Mouse (Mus musculus) megakaryocyte, embryonic 14.5 days (primary cell): ENCODE results near the gene Myo1d. TPM values are rescaled to one million over a fixed set of nuclear protein-coding genes. Genes with fewer than 3 reads are reported as not detected.

Source experiments
- H3K27me3 ChIP-seq: replicated peaks from 2 replicates; pipeline ENCODE3; 2012; ENCODE audit warnings: inconsistent platforms
- H3K36me3 ChIP-seq: replicated peaks from 2 replicates; pipeline ENCODE3; 2012; ENCODE audit warnings: low read length, inconsistent platforms, mixed read lengths
- H3K4me1 ChIP-seq: 2 replicates; pipeline ENCODE4 v1.6.1; 2012; ENCODE audit warnings: inconsistent platforms
- H3K4me3 ChIP-seq: replicated peaks from 2 replicates; pipeline ENCODE3; 2012; ENCODE audit warnings: moderate library complexity, mild to moderate bottlenecking, inconsistent platforms
- H3K9me3 ChIP-seq: 2 replicates; pipeline ENCODE4 v1.6.1; 2012; ENCODE audit warnings: inconsistent platforms
- FLI1 ChIP-seq: IDR thresholded peaks from 2 replicates; pipeline ENCODE4 v1.6.1; 2012; ENCODE audit warnings: low read length, inconsistent platforms, mixed read lengths
- GATA1 ChIP-seq: IDR thresholded peaks from 3 replicates; pipeline ENCODE4 v1.6.1; 2012; ENCODE audit warnings: mixed read lengths, low read length, inconsistent platforms, borderline replicate concordance
- polyA plus RNA-seq: library from polyadenylated mRNA; stranded (reverse); fragments of >175 nt; gene quantifications from 2 replicates; pipeline ENCODE4 v1.2.3, GENCODE M21; 2012; ENCODE audit warnings: low replicate concordance; ENCODE audit not compliant: insufficient read depth

The Myo1d gene
- polyA plus RNA-seq, 1 experiment = 1.1 TPM

DNA sequence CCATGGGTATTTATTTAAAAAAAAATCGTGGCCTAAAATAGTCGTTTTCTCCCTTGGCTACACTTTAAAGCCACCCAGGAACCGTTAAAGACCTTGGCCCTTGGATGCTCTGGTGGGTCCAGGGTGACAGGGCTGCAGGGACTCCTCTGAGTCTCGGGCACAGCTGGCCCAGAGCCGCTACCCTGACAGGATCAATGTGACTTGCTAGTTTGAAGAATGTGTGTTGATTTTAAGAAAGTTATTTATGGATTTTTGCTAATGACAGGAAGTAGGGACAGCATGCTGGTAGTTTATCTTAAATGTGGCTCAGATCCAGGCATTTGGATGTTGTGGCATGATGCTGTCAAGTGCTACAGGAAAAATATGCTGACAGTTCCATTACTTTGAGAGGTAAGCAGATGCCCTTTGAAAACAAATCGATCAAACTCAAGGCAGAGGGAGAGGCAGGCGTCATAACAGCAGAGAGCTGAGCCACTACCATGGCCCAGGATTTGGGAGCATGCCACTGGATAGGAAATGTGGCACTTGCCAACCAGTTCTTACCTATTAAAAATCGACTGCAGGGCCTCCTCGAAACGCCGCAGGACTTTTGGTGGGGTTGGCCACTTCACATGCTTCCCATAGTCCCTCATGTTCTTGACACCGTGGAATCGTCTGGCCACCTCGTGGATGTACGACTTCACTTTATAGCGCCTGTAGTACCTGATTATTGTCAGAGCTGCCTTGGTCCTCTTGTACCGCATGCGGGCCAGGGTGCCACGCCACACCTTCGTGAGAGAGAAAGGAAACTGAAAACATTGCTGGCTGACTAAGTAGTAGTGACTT is 178.6 kb downstream of the Myo1d start:
- Histone ChIP-seq H3K27me3 (peaks cover 49% of the 10 kb centered on the region), H3K4me1 (peaks cover 22% of the 10 kb centered on the region), H3K4me3 (no peak overlapping the region), H3K9me3 (no peaks in the 10 kb centered on the region), H3K36me3 (no peaks in the 10 kb centered on the region)
- TF ChIP-seq GATA1 (no peak), FLI1 (no peak)

DNA sequence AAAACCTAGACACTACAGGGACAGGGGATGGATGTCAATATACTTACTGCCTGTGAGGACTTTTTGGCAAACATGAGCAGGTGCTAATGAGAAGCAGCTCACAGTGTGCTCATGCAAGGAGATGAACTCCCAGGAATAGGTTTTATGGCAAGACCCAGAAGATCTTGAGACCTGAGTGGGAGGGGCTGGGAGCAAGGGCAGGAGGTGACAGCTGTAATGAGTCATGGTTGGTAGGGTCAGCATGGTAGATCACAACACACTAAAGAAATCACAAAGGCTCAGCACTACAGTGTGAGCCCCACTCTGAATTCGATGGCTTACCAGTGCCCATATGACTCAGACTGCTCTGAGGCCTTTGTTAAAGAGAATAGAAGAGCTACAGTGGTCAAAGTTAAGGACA is 184.3 kb downstream of the Myo1d start:
- Histone ChIP-seq H3K27me3 (peaks cover 8% of the 10 kb centered on the region), H3K4me1 (no peaks in the 10 kb centered on the region), H3K4me3 (no peak overlapping the region), H3K9me3 (peaks cover 4% of the 10 kb centered on the region), H3K36me3 (no peaks in the 10 kb centered on the region)
- TF ChIP-seq GATA1 (no peak), FLI1 (no peak)

DNA sequence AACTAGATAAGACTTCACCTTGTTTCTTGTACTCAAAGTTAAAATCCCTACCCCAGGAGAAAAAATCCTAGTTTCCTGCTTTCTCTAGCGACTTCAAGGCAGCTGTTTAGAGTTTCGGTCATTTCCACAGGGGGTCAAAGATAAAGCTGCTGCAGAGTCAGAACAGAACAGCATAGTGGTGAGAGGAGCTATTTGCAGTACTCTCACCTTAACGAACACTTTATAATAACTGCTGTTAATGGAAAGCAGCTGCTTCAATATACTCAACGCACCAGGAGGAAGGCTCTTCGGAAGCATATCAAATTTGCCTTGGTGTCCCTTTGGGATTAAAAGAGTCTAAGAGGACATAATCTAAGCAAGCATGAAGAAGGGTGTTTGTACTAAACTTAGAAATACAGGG is 190.4 kb downstream of the Myo1d start:
- H3K36me3 ChIP-seq = no peaks in the 10 kb centered on the region

DNA sequence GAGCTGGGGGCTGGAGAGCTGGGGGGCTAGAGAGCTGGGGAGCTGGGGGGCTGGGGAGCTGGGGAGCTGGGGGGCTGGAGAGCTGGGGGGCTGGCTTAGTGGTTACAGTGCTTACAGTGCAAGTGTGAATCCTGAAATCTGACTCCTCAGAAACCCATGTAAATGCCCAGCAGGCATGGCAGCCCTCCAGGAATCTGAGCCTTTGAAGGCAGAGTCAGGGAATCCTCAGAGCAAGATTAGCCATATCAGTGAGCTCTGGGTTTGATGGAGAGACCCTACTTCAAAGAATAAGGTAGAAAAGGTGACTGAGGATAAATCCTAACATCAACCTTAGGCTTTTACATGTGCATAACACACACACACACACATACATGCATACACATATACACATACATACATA is 194.1 kb downstream of the Myo1d start:
- Histone ChIP-seq H3K9me3 (no peaks in the 10 kb centered on the region), H3K4me3 (no peak overlapping the region), H3K36me3 (no peaks in the 10 kb centered on the region), H3K27me3 (peaks cover 15% of the 10 kb centered on the region), H3K4me1 (no peaks in the 10 kb centered on the region; the same call in 1 of the 2 replicates)
- TF ChIP-seq FLI1 = no peak
- TF ChIP-seq GATA1 = no peak

More for the DNA sequence above, 190.4 kb downstream of the Myo1d start:
- no peak overlapping the region for H3K4me3 ChIP-seq
- no peak for TF ChIP-seq FLI1
- TF ChIP-seq GATA1 = no peak
- peaks cover 4% of the 10 kb centered on the region for H3K9me3 ChIP-seq
- peaks cover 2% of the 10 kb centered on the region for H3K27me3 ChIP-seq
- no peaks in the 10 kb centered on the region for H3K4me1 ChIP-seq

DNA sequence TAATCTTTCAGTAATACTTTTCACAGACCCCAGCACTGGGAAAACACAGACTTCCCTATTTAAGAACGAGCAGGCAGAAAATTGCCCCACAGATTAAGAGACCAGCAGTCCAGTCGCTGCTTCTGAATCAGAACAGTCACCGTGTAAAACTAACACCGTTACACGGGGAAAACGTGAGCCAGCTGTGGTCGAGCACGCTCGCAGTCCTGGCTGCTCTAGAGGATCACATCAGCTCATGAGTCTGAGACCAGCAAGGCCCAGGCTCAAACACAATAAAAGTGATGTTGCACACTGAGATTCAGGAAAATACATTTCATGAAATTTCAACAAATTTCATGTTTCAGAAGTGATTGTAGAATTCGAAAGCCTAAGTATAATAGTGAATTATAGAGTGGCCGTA is 194.6 kb downstream of the Myo1d start:
- no peak overlapping the region for H3K4me3 ChIP-seq
- H3K9me3 ChIP-seq = no peaks in the 10 kb centered on the region
- H3K36me3 ChIP-seq = no peaks in the 10 kb centered on the region
- no peak for TF ChIP-seq FLI1
- TF ChIP-seq GATA1 = no peak
- H3K4me1 ChIP-seq = no peaks in the 10 kb centered on the region; the same call in 1 of the 2 replicates
- H3K27me3 ChIP-seq = peaks cover 17% of the 10 kb centered on the region

DNA sequence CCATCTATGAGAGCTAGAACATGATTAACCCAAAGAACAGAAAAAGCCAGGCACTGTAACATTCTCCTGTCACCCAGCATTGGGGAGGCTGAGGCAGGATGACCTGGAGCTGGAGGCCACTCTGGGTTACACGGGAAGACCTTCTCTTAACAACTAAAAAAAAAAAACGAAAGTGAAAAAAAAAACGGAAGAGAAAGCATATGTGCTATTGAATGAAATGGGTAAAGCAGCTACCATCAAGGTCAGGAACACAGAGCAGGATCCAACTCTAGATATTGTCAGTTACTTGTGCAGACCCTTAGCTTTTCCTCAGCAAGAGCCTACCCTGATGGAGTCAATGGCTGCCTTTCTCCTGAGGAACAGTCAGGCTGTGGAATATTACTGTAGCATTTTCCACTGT is 199.3 kb downstream of the Myo1d start:
- no peaks in the 10 kb centered on the region; the same call in 1 of the 2 replicates for H3K4me1 ChIP-seq
- TF ChIP-seq GATA1 (no peak), FLI1 (no peak)
- H3K27me3 ChIP-seq = peaks cover 22% of the 10 kb centered on the region
- H3K9me3 ChIP-seq = no peaks in the 10 kb centered on the region
- H3K4me3 ChIP-seq = no peak overlapping the region
- no peaks in the 10 kb centered on the region for H3K36me3 ChIP-seq

DNA sequence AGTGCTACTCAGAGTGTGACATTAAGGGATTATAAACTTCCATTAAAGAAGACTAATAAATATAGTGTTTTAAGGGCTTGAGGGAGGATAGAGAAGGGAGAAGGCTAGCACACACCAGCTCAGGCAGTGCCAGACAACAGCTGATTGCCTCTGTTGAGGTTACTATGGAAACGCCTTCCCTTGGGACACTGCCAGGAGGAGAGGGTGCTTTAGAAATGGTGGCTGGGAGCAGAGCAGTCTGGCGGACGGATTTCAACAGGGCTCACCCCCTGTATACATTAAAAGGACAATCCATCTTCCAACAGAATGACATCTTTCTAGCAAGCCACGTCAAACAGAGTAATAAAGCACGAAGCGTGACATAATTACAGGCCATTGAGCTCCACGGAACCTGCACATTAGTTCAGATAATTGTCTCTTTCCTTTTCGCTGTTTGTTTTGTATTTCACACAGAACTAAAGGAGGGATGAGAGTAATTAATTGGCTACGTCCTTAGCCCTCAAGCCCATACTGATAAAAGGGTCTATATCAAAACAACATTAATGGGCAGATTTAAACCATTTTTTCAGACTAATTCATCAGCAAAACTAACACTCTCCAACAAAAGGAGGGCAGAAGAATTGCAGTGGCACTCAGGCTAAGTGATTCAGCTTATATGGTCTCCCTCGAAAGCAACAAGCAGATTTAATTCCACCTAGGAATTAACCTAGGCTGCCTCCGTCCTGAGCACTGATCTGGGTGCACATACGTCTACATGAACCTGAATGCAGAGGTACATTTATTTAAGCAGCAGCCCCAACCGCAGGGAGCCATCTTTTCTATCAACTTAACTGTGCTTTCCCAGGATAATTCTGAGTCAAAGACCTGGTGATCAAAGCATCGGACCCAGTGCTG is 201.8 kb downstream of the Myo1d start:
- Histone ChIP-seq H3K27me3 (peaks cover 25% of the 10 kb centered on the region), H3K4me3 (no peak overlapping the region), H3K36me3 (no peaks in the 10 kb centered on the region), H3K9me3 (no peaks in the 10 kb centered on the region), H3K4me1 (no peaks in the 10 kb centered on the region; the same call in 1 of the 2 replicates)
- no peak for TF ChIP-seq FLI1
- no peak for TF ChIP-seq GATA1

DNA sequence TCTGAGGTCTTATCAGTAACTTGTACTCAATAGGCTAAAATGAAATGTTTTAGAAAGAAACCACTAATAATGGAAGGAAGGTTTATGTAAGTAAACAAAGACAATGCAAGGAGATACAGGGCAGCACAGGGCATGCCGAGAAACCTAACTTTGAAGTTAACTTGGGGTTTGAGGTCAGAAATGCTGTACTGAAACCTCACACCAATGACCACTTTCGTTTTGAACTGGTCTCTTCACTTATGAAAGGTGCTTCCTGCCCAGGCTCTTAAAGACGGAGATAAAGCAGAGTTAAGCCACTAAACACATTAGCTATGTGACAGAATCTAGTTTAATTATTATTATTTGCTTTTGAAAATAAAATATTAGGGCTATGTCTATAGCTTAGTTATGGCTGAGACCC is 204.0 kb downstream of the Myo1d start:
- TF ChIP-seq GATA1 = no peak
- TF ChIP-seq FLI1 = no peak
- Histone ChIP-seq H3K4me3 (peak overlapping the region; percentile 4), H3K9me3 (no peaks in the 10 kb centered on the region), H3K36me3 (no peaks in the 10 kb centered on the region), H3K4me1 (no peaks in the 10 kb centered on the region; the same call in 1 of the 2 replicates), H3K27me3 (peaks cover 18% of the 10 kb centered on the region)

DNA sequence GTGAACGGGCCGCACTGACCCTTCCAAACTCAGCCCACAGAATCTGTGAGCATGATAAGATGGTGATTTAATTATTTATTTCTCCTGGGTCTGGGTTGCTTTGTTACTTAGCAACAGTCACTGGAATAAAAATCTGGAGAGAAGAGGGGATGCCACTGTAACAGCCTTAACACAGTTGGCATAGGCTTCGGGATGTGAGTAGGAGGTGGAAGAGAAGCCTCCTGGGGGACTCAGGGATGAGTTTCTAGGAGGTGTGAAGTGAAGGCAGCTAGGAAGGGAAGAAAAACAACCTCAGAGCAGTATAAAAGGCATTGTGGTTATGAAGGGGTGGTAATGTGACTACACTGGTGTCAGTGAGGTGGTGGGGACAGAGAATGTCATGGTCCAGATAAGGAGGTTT is 213.5 kb downstream of the Myo1d start:
- Histone ChIP-seq H3K27me3 (peaks cover 45% of the 10 kb centered on the region), H3K4me1 (peaks cover 7% of the 10 kb centered on the region; the same call in 1 of the 2 replicates)
- no peak for TF ChIP-seq GATA1
- TF ChIP-seq FLI1 = no peak

More for the DNA sequence above, 213.5 kb downstream of the Myo1d start:
- no peak overlapping the region for H3K4me3 ChIP-seq
- H3K36me3 ChIP-seq = no peaks in the 10 kb centered on the region
- H3K9me3 ChIP-seq = no peaks in the 10 kb centered on the region
